Mouse (Mus musculus) C2C12 (cell line): ENCODE data around the gene Acvr1. TPM values are rescaled to one million over a fixed set of nuclear protein-coding genes. Genes with fewer than 3 reads are reported as not detected.

Experiments
- H3K27me3 ChIP-seq: one replicate; pipeline ENCODE4 v1.6.1; 2011; ENCODE audit not compliant: control insufficient read depth, insufficient read depth, insufficient read length
- H3K36me3 ChIP-seq: one replicate; pipeline ENCODE4 v1.6.1; 2011; ENCODE audit not compliant: control insufficient read depth, insufficient read depth
- H3K4me3 ChIP-seq: one replicate; pipeline ENCODE4 v1.5.1; 2011; ENCODE audit warnings: mild to moderate bottlenecking, control low read depth; ENCODE audit not compliant: poor library complexity, insufficient read depth, severe bottlenecking
- H3K79me2 ChIP-seq: one replicate; pipeline ENCODE4 v1.6.1; 2011; ENCODE audit not compliant: control insufficient read depth, insufficient read depth
- H3K79me3 ChIP-seq: one replicate; pipeline ENCODE4 v1.6.1; 2011; ENCODE audit warnings: low read depth, control low read depth
- H3ac ChIP-seq: one replicate; pipeline ENCODE3; 2011; ENCODE audit warnings: low read depth; ENCODE audit not compliant: control insufficient read depth, insufficient read length
- CEBPB ChIP-seq: IDR thresholded peaks from one replicate; pipeline ENCODE4 v1.6.1; 2011; ENCODE audit warnings: low read depth, mild to moderate bottlenecking, control low read depth, moderate library complexity
- CTCF ChIP-seq: IDR thresholded peaks from one replicate; pipeline ENCODE4 v1.5.1; 2011; ENCODE audit not compliant: control insufficient read depth, insufficient read depth, insufficient read length
- FOSL1 ChIP-seq: IDR thresholded peaks from one replicate; pipeline ENCODE4 v1.8.0; 2011; ENCODE audit warnings: mild to moderate bottlenecking, low read length; ENCODE audit not compliant: poor library complexity, insufficient read depth, severe bottlenecking
- MAX ChIP-seq: IDR thresholded peaks from one replicate; pipeline ENCODE4 v1.6.1; 2011; ENCODE audit warnings: mild to moderate bottlenecking, control low read depth
- MYOD1 ChIP-seq: IDR thresholded peaks from one replicate; pipeline ENCODE4 v1.6.1; 2011; ENCODE audit warnings: low read depth; ENCODE audit not compliant: control insufficient read depth, insufficient read length
- MYOG ChIP-seq: IDR thresholded peaks from one replicate; pipeline ENCODE4 v1.6.1; 2011; ENCODE audit not compliant: control insufficient read depth, insufficient read length; ENCODE audit errors: extremely low read depth
- USF1 ChIP-seq: IDR thresholded peaks from one replicate; pipeline ENCODE4 v1.6.1; 2011; ENCODE audit warnings: low read depth, mild to moderate bottlenecking, control low read depth, moderate library complexity
- polyA plus RNA-seq: library from polyadenylated mRNA; unstranded; fragments of >200 nt; fragmentation: generic; extraction: Trizol; gene quantifications from one replicate; pipeline ENCODE4 v1.2.1, GENCODE M21; 2012; ENCODE audit warnings: missing spikeins

The Acvr1 gene
- polyA plus RNA-seq, 1 experiment: 37.2 TPM

DNA sequence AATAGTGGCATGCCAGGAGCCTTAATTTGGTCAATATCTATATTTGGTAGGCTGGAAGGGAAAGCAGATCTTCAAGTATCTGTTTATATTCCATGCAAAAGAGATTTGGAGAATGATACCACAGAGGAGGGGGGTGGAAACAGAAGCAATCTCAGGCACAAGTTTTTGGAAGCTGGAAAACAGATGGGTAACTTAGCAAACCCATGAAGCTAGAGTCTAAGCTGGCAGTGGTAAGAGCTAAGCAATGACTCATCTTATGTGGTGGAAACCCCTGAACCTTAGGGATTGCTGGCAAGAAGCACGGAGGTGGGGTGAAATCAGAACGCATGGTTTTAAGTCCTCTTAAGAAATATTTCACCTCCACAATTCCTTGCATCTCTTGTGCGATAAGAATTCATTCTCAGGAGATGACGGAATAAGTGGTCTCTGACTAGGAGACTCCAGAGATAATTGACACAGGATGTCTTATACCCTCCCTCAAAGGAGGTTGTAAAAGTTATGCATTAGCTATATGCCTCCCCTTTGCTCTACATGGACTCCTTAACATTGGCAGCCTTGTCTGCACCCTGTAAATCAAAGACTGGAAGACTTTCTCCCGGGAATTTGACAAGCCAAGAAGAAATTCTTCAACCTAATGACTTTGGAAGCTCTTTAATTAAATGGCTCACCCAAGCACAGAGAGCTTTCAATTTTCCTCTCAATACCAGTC is 157.9 kb downstream of the Acvr1 start:
- no peak for TF ChIP-seq MYOD1
- no peak for TF ChIP-seq MYOG
- TF ChIP-seq USF1: no peak
- no peak for TF ChIP-seq FOSL1
- TF ChIP-seq CEBPB: no peak
- TF ChIP-seq MAX: no peak
- TF ChIP-seq CTCF: no peak
- no peaks in the 10 kb centered on the region for H3K79me3 ChIP-seq
- H3K79me2 ChIP-seq: no peaks in the 10 kb centered on the region
- no peak overlapping the region for H3K4me3 ChIP-seq
- no peak overlapping the region for H3ac ChIP-seq
- no peaks in the 10 kb centered on the region for H3K27me3 ChIP-seq
- no peaks in the 10 kb centered on the region for H3K36me3 ChIP-seq

DNA sequence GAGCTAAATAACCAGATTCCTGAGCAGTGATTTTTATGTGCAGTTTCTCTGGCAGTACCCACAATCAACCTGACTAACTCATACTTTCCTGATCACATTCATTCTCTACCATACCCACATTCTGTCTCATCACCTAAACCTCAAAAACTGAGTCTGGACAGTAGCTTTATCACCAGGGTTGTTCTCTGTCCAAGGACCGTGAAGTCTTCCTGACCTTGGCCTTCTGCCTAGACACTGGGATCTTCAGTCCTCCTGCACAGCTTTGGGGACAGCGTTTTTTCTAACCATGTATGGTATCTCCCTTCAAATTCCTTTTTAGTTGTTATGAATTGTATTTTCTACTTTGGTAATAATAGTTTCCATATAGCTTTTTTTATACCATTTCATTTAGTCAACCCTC is 163.5 kb downstream of the Acvr1 start:
- Histone ChIP-seq H3K27me3 (no peaks in the 10 kb centered on the region), H3K4me3 (no peak overlapping the region), H3ac (no peak overlapping the region), H3K36me3 (no peaks in the 10 kb centered on the region), H3K79me2 (no peaks in the 10 kb centered on the region), H3K79me3 (no peaks in the 10 kb centered on the region)
- TF ChIP-seq CTCF (no peak), CEBPB (no peak), FOSL1 (no peak), MYOG (no peak)

DNA sequence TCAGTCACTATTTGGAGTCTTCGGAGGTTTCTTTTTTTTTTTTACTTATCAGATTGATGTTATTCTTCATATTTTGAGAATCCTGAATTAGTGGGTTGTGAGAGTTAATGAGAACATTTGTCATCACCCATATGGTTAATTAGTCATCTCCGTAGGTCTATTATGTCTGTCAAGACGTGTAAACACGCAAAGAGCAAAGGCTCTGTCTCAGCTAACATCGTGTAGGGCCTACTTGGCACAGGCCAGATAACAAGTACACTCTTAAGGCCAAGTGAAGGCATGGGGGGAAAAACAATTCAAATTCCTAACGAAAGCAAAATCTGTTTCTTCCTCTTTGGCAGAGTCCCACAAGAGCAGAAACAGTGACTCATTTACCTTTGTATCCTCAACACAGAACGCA is 178.4 kb downstream of the Acvr1 start:
- Histone ChIP-seq H3K79me3 (no peaks in the 10 kb centered on the region), H3K4me3 (no peak overlapping the region), H3ac (no peak overlapping the region), H3K79me2 (no peaks in the 10 kb centered on the region), H3K36me3 (no peaks in the 10 kb centered on the region), H3K27me3 (no peaks in the 10 kb centered on the region)
- no peak for TF ChIP-seq MYOG
- TF ChIP-seq FOSL1: no peak
- TF ChIP-seq CEBPB: no peak
- no peak for TF ChIP-seq MYOD1
- TF ChIP-seq CTCF: no peak
- TF ChIP-seq MAX: no peak
- TF ChIP-seq USF1: no peak

DNA sequence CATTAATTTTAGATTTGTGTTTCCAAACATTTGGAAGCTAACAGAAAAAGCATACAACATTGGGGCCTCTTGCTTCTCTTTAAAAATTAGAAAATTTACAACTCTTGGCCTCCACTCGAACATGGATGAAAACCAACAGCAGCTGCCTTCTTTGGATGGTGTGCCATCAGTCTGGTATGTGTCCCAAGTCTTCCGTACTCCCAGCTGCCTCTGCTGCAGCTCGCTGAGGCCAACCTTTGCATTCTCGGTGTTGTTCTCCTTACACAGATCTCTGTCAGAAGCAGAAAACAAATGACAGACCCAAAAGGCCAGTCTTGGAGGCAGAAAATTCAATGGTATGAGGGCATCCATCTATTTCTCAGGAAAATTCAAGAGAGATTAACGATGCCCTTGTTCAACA is 186.9 kb downstream of the Acvr1 start:
- Histone ChIP-seq H3K79me3 (no peaks in the 10 kb centered on the region), H3K27me3 (no peaks in the 10 kb centered on the region), H3K4me3 (no peak overlapping the region), H3K79me2 (no peaks in the 10 kb centered on the region), H3ac (no peak overlapping the region), H3K36me3 (no peaks in the 10 kb centered on the region)
- TF ChIP-seq CTCF (no peak), MYOD1 (no peak), CEBPB (no peak), USF1 (no peak), FOSL1 (no peak), MYOG (no peak), MAX (no peak)

DNA sequence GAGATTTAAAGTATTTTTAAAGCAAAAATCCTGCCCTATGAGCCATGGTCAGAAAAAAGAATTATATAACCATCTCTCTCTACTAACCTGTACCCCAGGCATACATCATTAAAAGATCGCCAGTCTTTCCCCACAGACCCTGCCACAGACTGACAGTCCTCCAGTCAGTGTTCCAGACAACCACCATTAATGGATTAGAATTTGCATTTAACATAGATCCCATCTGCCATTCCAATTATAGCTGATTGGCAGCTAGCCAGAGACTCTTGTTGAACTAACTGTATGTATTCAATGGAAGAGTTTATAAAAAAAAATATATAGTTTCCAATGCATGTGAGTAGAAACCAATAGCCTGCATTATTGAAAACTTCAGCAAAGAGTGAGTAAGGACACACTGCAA is 187.5 kb downstream of the Acvr1 start:
- Histone ChIP-seq H3K79me3 (no peaks in the 10 kb centered on the region), H3K27me3 (no peaks in the 10 kb centered on the region), H3K79me2 (no peaks in the 10 kb centered on the region), H3K36me3 (no peaks in the 10 kb centered on the region), H3ac (no peak overlapping the region), H3K4me3 (no peak overlapping the region)
- TF ChIP-seq CEBPB: no peak
- no peak for TF ChIP-seq CTCF
- no peak for TF ChIP-seq USF1
- TF ChIP-seq MYOG: no peak
- no peak for TF ChIP-seq FOSL1
- TF ChIP-seq MAX: no peak
- no peak for TF ChIP-seq MYOD1
